Mouse (Mus musculus) bone marrow, adult 2 months (tissue): ENCODE data around the gene Ramp1. TPM values are rescaled to one million over a fixed set of nuclear protein-coding genes. Genes with fewer than 3 reads are reported as not detected.
A peak's percentile ranks its signal among the peaks of the same experiment; 100 is the strongest.

ENCODE experiments used
- H3K27ac ChIP-seq: fragments of 200-500 bp; 2 replicates; pipeline ENCODE4 v1.5.1; 2012; ENCODE audit warnings: low read depth, mild to moderate bottlenecking, control low read depth, inconsistent platforms, low read length; ENCODE audit not compliant: control insufficient read depth, poor library complexity, insufficient read depth
- H3K4me1 ChIP-seq: fragments of 200-500 bp; 2 replicates; pipeline ENCODE4 v1.6.1; 2011; ENCODE audit warnings: low read length; ENCODE audit not compliant: control insufficient read depth, insufficient read depth
- H3K4me3 ChIP-seq: fragments of 200-500 bp; replicated peaks from 2 replicates; pipeline ENCODE3; 2011; ENCODE audit warnings: mild to moderate bottlenecking, low read depth, low read length, control low read depth; ENCODE audit not compliant: control insufficient read depth
- CTCF ChIP-seq: fragments of 200-500 bp; IDR thresholded peaks from 2 replicates; pipeline ENCODE4 v1.5.1; 2011; ENCODE audit warnings: low read length, control low read depth; ENCODE audit not compliant: control insufficient read depth, insufficient read depth
- POLR2A ChIP-seq: fragments of 200-500 bp; IDR thresholded peaks from 2 replicates; pipeline ENCODE4 v1.6.1; 2011; ENCODE audit warnings: low read depth, mild to moderate bottlenecking, control low read depth, low read length, borderline replicate concordance; ENCODE audit not compliant: control insufficient read depth
- WGBS: fragments of 180-500 bp; shearing (Covaris S2); methylation state at CpG from one replicate; pipeline ENCODE4 v1.1.7; 2018; 5-methylcytosine and 5-hydroxymethylcytosine counted together
- polyA plus RNA-seq: library from polyadenylated mRNA; stranded (reverse); fragments of >200 nt; gene quantifications from 2 replicates; pipeline ENCODE4 v1.2.4, GENCODE M21; 2011; ENCODE audit warnings: low replicate concordance; ENCODE audit not compliant: missing spikeins, insufficient read depth, insufficient read length

Gene Ramp1
- 12.9 and 22.2 TPM in 2 replicates for polyA plus RNA-seq

DNA sequence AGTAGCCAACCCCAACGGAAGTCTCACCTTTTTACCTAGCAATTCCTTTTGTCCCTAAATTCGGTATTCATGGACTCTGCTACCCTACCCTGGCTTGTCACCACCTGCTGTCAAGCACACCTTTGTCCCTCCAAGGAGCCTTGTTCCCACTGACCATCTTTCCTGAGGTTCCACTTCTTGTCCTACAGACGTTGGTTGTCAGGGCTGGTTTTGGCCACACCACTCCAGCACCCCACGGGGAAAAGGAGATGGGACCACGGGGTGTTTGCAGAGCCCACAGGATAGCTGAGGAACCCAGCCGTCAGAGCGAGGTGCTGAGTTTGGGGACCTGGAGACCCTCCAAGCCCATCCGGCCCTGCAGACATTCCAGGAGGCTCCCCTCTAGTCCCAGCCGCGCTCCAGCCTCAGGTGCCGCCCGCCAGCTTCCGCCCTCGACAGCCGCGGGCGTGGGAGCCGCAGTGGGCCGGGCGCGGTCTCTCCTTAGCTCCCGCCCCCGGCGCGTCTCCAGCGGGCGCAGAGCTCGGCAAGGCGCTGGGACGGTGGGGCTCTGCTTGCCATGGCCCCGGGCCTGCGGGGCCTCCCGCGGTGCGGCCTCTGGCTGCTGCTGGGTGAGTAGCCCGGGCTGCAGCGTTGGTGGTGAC lies at the start of gene Ramp1:
TSS of gene Ramp1 (plus strand) at position 290 of the 641 bp plus-strand sequence.
- Histone ChIP-seq H3K4me3 (peak within 1 kb of the TSS; percentile 81), H3K27ac (peak within 1 kb of the TSS; percentile 72), H3K4me1 (peaks cover 4% of the 10 kb centered on the region)
- under 1% methylated on average over 37 of the region's 37 CpGs for WGBS
- no peak for TF ChIP-seq CTCF
- peak; percentile 42; the same call in 1 of the 2 replicates for TF ChIP-seq POLR2A

DNA sequence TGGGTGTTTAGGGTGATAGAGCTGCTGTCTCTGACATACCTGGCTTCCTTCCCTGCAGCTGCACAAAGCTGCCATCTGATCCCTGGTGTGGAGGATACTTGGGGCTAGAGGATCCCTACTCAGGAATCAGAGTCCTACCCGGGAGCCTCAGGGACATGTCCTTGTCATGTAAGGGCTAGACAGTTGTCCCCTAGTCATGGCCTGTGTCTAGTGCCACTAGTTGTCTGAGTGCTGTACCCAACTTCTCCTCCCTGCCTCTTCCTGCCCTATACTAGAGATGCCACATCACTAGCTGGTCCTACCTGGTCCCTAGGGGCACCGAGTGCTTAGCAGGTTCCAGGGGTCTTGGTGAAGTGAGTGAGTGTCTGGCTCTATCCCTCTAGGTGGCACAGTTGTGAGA lies 42.6 kb upstream of the Ramp1 start:
- no peak overlapping the region for H3K4me3 ChIP-seq
- no peak for TF ChIP-seq CTCF
- TF ChIP-seq POLR2A: no peak
- H3K27ac ChIP-seq: no peak overlapping the region
- WGBS: 64% methylated on average over 2 of the region's 2 CpGs
- no peaks in the 10 kb centered on the region for H3K4me1 ChIP-seq

DNA sequence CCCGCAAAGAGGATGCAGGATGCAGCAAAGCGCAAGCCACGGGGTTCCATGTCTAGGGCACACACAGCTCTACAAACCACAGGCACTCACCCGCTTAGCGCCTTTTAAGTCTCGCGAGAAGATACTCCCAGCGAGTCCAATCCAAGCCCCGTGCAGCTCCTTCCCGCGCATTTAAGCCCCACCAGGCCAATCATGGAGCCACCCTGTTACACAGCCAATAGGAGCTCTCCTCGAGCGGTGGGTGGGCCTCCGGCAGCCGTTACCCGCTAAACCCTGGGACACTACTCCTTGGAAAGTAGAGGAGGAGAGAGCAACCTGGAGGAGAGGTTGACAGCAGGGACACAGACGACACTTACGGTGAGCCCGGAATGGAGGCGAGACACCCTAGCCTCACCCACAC lies 34.8 kb upstream of the Ramp1 start, which contains the start of gene Rbm44:
TSS of gene Rbm44 (plus strand) at position 277 of the 400 bp plus-strand sequence.
- H3K4me3 ChIP-seq: peak within 1 kb of the TSS; percentile 49
- TF ChIP-seq POLR2A: no peak
- no peak for TF ChIP-seq CTCF
- no peak within 1 kb of the TSS for H3K27ac ChIP-seq
- no peaks in the 10 kb centered on the region for H3K4me1 ChIP-seq
- 82% methylated on average over 20 of the region's 20 CpGs for WGBS

DNA sequence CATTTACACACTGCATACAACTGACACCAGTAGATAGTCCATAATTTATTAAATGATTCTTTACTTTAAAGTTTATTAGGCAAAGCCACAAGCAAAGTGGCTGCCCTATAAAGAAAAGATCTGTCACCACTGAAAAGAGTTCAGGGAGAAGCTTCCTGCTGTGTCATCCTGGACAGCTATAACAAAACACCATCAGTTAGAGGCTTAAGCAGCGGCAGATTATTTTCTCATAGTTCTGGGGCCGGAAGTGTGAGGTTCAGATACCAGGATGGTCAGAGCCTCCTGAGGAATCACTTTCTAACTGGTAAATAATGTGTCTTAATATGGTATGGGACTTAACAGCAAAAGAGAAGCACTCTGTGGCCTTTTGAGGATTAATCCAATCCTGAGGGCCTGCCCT lies 28.1 kb upstream of the Ramp1 start:
- TF ChIP-seq CTCF: no peak
- TF ChIP-seq POLR2A: no peak
- H3K4me1 ChIP-seq: peaks cover 2% of the 10 kb centered on the region; the same call in 1 of the 2 replicates
- 41% methylated on average over 2 of the region's 2 CpGs for WGBS
- H3K4me3 ChIP-seq: no peak overlapping the region
- H3K27ac ChIP-seq: no peak overlapping the region

DNA sequence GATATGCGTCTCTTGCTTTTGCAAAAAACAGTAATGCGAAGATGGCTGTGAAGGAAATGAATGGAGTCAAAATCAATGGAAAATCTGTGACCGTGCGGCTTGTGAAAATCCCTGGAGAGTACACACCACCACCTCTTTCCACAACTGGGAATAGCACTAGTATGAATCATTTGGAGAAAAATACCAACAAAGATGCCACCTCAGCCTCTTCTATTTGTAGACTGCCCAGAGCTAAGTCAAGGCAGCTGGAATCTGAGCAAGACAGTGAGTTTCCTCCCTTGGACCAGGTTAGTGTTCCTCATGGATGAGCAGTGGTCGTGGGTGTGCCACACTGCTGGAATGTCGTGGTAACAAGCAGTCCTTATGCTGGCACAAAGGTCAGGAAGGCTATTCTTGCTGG lies 12.8 kb upstream of the Ramp1 start:
- no peaks in the 10 kb centered on the region for H3K4me1 ChIP-seq
- H3K27ac ChIP-seq: no peak overlapping the region
- TF ChIP-seq POLR2A (no peak), CTCF (no peak)
- WGBS: 75% methylated on average over 6 of the region's 6 CpGs
- H3K4me3 ChIP-seq: no peak overlapping the region

DNA sequence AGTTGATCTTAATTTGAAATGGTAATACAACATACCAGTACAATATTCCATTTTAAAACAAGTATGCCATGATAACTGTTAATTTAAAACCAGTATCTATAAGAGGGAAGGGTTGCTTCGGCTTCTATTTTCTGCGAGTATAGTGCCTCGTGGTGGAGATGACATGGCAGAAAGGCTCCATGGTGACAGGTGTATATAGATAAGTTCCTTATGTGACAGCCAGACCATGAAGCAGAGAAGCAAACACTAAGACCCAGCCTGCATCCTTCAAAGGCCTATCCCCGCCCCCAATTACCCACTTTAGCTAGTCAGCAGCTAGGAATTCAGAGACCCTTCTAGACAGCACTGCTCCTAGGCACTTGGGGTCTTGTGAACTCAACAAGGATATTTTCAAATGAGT lies 10.5 kb upstream of the Ramp1 start:
- no peak for TF ChIP-seq CTCF
- no peak for TF ChIP-seq POLR2A
- WGBS: 58% methylated on average over 4 of the region's 4 CpGs
- Histone ChIP-seq H3K4me3 (no peak overlapping the region), H3K27ac (no peak overlapping the region), H3K4me1 (no peaks in the 10 kb centered on the region)

DNA sequence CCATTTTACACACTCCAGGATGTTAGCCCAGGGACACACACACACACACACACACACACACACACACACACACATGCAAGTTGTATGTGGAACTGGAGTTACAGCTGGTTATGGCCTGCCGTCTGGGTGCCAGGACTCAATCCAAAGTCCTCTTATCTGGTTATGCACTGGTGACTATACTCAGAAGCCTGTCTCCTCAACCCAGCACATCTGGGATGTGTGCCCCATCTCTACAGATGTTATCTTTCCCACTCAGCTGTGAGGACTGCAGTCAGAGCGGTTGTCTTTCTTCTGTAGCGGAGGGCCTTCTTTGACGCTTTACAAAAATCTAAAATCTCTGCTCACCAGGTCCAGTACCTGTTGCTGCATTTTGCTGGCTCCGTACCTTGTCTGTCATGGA lies 4.8 kb upstream of the Ramp1 start:
- H3K4me1 ChIP-seq: no peaks in the 10 kb centered on the region; the same call in 1 of the 2 replicates
- WGBS: 73% methylated on average over 5 of the region's 5 CpGs
- TF ChIP-seq POLR2A (no peak), CTCF (no peak)
- no peak overlapping the region for H3K4me3 ChIP-seq
- H3K27ac ChIP-seq: peak overlapping the region; percentile 10; the same call in 1 of the 2 replicates

DNA sequence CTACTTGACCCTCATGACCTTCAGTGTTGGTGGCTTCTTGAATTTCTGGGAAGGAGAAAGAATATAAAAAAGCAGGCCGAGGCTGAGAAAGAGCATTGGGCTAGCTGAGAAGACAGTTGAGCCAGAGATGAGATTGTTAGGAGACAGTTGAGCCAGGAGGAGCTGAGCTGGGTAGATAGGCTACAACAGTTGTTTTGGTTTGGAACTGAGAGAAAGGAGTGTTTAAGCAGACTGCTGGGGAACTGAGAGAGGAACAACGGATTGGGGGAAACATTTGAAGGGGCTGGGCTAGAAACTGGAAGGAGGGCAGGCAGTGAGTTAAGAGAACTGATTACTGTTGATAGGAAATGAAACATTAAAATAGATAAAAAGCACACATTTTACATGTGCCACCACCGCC lies 3.6 kb upstream of the Ramp1 start:
- TF ChIP-seq CTCF (no peak), POLR2A (no peak)
- Histone ChIP-seq H3K4me1 (peaks cover 1% of the 10 kb centered on the region; the same call in 1 of the 2 replicates), H3K4me3 (no peak overlapping the region), H3K27ac (no peak overlapping the region)
- 44% methylated on average over 3 of the region's 3 CpGs for WGBS
